Mouse (Mus musculus) ZHBTc4 (cell line): ENCODE data around the gene Ube4b.
"Not testable (repeated sequence)": the region's sequence is repeated elsewhere in the genome, so short reads cannot be mapped to it uniquely, and the experiment has no call there.

Experiments
- DNase-seq: peaks from one replicate; pipeline ENCODE4 v3.0.0-alpha.2; 2011; ENCODE audit warnings: low read depth, low spot score

Ube4b gene

DNA sequence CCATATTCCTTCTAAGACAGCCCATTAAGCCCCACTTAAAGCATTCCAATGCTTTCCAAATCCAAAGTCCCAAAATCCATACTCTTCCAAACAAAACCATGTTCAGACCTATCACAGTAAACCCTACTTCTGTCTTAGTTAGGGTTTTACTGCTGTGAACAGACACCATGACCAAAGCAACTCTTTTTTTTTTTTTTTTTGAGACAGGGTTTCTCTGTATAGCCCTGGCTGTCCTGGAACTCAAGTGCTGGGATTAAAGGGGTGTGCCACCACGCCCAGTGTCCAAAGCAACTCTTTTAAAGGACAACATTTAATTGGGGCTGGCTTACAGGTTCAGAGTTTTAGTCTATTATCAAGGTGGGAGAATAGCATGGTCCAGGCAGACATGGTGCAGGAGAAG, 5.3 kb upstream of the Ube4b start:
- not testable (repeated sequence) for DNase-seq

DNA sequence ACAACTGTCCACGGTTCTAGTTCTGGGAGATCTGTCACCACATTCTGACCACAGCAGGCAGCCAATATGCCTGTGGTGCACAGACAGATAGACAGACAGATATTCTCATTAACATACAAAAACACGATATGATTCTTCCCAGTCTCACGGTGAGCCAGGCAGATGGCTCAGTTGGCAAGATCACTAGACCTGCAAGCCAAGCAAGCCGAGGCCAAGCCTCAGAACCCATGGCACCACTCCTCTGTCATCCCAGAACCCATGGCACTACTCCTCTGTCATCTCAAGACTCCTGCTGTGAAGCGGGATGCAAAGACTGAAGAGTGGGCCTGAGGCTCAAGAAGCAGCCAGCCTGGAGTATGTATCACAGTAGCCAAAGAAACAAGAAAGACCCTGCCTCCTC, 3.0 kb upstream of the Ube4b start:
- no peak for DNase-seq

DNA sequence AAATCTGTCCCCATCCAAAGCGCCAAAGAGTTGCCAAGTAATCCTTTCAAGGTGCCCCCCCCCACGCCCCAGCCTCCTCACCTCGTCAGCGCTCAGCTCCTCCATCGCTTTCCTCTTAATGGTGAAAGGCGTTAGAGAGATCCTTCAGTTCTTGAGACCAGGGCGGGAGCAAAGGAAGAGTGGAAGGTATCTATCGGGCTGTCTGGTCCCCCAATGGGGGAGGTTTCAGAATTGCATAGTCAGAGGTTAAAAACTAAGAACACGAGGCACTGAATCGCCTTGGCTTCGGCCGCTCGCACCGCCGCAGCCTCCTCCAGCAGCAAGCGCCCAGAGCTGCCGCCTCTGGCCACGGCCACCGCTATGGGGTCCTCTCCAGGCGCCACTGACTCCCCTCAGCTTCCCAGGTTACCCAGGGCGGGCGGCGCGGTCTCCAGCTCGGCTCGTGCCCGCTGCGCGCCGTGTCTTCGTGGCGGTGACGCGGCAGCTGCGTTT, 702 bp downstream of the Ube4b start:
- DNase-seq = no peak

DNA sequence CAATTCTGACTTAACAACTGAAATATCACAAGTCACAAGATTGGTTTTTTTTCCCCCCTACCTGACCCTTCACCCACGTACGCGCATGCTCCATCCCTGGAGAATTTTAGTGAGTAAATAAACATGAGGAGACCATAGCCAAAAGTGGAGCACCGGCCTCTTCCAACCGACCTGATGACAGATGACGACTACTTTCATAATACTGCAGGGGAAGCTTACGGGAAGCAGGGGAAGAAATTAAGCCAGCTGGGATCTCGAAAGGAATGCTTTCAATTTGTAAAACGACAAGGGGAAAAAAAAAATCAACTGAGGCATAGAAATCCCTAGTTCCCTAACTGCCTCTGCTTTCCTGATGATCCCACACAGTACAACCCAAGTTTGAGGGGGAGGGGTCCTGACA, 1.8 kb downstream of the Ube4b start:
- DNase-seq = no peak

DNA sequence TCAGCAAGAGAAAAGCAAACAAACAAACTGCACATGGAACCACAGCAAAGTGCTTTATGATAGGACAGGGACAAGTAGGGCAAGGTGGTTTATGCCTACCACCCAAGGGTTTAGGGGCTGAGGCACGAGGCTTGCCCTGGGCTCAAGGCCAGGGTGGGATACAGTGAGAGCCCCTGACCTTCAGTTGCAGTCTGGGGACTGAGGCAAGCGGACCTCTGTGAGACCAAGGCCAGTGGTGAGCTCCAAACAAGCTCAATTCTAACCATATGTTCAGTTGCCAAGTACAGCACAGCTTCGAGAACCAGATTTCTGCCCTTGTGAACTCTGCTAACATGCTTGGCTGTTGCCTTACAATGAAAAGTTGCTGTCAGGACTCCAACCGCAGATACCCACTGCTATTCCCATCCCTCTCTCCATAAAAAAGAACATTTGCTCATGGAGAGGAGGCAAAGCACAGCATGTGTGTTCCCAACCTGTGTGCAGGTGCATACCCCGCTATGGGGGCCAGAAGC, 8.6 kb downstream of the Ube4b start:
- no peak for DNase-seq

DNA sequence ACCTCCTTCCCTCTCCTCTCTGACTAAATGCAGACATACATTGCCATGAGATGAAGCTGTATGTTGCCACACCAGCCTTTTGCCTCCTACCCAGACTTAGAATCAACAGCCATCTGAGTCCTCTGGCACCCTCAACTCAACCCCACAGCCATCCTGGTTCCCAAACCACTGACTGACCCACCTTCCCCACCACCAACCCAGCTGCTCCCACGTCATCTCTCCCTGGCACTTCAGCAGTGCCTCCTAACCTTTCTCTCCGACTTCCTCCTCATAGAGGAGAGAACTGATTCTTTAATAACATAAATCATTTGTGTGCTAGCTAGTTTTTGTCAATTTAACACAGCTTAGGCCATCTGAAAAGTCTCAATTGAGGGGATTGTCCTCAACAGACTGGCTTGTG, 9.6 kb downstream of the Ube4b start:
- no peak for DNase-seq

DNA sequence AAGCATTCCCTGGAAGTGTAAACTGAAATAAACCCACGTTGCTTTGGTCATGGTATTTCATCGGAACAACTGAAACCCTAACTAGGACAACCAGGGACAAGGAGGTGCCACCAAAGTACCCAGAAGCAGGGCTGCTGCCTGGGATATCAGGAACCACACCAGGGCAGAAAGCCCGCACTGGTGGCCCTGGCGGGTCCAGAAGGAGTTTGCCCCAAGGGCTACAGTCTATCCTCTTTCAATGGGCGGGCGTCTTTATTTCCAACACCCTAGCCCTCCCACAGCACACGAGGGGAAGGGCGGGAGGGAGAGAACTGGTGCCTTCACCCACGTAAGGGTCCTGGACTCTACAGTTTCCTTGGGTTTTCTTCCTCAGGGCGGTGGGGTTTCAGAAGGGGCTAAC, 10.1 kb downstream of the Ube4b start:
- DNase-seq = no peak

DNA sequence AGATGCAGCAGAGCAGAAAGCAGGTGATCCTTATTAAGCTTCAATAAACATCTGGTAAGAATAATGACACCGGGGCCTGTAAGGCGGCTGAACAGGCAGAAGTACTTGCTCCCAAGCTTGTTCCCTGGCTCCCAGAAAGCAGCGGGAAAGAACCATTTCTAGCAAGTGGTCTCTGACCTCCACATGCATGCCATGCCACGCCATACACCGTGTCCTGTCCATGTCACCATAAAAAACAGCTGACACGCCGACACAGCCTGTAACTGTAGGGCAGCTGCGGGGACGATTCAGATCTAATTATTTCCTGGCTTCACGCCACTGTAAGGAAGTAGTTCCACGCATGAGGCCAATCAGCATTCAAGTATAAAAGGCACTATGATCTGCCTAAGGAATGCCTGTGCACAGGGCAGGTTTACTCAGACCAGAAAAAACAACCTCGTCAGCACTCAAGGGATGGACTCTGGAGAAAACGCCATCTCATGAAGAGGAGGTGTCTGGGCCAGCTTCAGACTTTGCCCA, 10.8 kb downstream of the Ube4b start:
- no peak for DNase-seq

GRCm38 (mm10) chr4:149414259-149414658, 12.3 kb downstream of the Ube4b start:
- DNase-seq = no peak

- no peak for DNase-seq
Measured at GRCm38 (mm10) chr4:149409759-149410158, 16.8 kb downstream of the Ube4b start.

DNA sequence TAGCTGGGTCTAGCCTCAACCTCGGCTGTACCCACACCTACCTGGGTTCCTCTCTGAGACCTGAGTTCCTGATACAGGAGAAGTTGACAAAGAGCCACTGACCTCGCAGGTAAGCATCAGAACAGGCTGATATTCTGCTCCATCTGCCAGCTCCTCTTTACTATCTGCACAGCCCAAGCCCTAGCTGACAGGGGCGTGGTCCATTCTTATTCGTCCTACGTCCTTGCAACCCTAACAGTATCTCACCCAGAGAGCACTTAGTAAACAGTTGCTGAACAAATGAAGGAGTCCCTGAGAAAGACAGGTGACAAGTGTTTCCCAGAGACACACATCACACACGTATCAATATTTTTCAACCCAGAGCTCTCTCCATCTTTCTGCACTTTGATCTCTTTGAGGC, 18.2 kb downstream of the Ube4b start:
- no peak for DNase-seq

DNA sequence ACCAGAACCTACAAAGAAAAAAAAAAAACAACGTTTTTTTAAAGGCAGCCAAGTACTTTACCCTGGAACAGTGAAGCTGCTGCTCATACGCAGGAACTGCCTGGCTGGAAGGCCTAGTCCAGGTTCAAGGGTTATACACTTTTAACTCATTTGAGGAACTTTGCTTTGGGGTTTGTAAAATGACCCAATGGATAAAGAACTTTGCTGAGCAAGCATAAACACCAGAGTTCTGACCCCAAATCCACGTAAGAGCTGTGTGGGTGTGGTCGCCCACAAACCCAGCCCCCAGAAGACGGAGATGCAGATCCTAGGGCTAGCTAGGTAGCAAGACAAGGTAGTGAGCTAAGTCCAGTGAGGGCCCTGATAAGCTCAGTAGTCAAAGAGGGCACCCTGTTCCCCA, 19.1 kb downstream of the Ube4b start:
- no peak for DNase-seq

DNA sequence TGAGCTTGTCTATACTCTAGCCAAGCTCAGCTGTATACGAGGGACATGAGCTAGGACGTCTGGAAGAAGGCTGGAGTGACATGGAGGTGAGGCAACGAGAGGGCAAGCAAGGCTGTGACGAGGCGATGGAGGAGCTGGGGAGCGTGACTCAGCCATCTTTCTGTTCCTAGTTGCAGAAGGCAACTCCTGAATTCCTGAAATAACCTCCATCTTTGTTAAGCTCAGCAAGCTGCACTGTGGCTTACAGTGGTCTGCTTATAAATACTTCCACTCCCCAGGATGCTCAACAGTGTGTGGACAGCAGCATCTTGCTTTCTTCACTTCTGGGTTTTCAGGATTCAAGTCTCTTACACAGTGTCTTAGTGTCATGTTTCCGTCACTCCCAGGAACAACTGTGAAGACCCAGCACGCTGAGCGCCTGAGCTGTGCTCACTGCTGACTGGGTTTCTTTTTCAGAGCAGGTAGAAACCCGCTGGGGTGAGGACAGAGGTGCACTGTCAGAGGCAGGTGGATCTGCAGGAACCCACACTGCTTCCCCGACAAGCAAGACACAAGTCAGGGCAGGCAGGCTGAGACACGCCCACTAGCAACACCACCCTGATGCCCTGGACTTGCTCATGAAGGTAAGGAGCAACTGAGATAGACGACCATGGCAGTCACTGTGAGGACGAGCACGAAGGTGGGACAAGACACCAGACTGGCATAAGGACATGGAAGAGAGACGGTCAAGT, 20.7 kb downstream of the Ube4b start:
- DNase-seq = peak; percentile 62

- no peak for DNase-seq
Measured at GRCm38 (mm10) chr4:149404640-149405465, 21.7 kb downstream of the Ube4b start.

DNA sequence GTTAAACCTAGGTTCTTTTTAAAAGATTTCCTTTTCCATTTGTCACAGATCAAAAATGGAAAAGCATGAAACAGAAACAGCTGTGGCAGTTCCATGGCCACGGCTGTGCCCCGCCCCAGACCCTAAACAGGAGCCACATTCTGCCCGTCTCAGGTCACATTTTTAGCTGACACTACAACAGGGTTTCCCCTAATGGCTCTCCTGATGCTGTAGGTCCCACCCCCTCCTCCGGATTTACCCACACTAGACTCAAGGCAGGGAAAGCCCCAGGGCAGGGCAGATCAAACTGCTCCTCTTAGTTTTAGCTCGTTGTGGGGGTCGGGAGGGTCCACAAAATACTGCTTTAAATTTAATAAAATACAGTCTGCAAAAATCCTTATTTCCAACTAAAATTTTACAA, 23.5 kb downstream of the Ube4b start:
- no peak for DNase-seq

- no peak for DNase-seq
Measured at GRCm38 (mm10) chr4:149401591-149401982, 25.0 kb downstream of the Ube4b start.

DNA sequence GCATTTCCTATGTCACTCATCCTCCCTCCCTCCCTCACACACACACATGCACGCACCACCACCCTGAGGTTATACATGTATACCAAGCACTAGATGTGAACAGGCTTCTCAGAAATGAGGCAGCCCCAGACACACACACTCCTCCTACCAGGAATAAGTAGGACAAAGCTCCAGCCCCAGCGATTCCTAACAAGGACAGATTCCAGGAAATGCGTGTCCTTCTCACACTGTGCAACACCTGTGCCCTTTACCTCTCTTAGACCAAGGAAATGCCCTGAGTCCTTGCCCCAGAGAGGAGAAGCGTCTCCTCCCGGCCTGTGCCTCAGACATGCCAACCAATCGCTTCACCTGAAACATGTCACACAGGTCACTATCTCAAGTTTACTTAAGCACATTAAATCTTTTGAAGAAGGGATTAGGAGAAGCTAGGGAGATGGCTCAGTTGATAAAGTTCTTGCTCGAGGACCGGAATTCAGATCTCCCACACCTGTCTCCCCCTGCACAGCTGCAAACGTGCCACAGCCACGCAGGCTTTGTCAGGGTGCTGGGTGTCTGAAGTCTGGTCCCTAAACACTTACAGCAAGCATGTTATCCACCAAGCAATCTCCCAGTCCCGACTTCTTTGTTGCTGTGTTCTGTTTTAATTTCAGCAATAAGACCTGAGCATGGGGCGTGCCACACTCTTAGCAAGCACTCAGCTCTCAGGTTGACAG, 25.5 kb downstream of the Ube4b start:
- DNase-seq = no peak

DNA sequence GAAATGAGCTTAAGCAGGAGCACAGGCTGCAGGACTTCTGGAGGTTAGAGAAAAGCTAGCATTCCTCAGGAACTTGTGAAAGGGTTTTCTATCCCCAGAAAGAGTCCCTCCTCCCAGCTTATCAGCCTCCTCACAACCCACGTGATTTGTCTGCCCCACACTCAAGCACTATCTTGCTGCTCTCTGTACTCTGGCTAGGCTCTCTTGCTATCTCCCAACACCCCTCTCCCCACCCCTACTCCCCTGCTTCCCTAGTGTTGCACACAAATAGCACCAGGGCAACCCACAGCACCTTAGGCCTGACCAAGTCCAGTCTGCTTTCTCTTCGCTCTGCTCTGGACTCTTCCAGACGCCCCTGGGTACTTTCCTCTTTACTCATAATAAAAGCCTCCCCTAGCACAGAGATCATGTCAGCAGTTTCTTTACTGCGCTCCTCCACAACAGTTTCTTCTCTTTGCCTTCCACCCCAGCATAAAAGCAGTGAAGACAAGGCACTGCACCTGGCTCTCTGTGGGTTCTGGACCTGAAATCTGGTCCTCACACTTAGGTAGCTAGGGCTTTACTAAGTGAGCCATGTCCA, 27.1 kb downstream of the Ube4b start:
- no peak for DNase-seq

DNA sequence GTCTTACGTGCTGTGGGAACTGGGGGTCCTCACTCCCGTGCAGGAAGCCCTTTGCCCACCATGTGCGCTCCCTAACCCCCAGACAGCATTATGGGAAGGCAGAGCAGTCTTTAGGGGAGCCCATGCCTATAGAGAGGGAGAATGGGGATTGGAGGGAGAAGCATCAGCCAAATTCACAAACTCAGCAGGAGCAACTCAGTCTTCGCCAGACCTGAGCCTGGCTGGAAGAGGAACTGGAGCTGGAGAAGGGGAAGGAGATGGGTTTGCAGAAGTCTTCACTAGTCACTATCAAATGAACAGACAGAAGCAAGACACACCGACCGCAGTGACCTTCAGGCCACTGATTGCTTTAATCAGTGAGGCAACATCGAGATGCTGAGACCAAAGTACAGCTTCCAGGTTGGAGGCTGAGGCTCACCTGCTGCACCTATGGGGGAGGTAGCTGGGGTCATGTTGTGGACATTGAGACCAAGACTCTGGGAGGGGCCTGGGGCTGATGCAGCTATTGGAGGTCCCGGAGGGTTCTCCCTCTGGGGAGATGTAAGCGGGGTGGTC, 28.3 kb downstream of the Ube4b start:
- DNase-seq = no peak

DNA sequence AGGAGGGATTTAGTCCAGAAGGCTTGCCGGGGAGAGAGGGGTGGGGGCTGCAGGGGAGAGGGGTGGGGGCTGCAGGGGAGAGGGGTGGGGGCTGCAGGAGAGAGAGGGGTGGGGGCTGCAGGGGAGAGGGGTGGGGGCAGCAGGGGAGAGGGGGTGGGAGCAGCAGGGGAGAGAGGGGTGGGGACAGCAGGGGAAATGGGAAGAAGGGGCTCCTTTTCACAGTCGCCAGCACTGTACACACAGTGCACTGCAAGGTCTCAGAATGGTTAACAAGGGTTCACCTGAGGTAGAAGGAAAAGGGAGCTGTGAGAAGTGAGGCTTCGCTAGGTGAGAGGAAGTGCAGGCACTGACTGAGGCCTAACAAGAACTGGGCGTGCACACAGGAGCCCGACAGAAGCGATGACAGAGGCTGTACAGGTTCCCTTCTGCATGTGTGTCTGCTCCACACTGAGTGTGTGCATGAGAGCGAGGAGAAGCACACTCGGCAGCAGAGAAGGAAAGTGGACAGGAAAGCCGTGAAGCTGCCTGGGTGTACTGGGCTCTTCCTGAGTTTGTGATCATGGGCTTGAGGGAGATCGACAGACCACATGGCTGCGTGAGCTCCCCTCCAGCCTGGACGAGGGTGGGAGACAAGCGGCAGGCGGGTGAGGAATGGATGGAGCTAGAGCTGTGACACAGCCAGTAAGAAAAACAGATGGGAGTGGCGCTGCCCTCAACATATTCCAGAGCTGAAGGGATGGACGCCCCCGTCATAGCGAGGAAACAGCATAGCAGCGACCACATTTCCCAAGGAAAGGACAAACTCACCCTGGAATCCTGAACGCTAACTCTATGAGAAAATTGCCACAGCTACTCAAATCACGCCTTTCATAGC, 29.9 kb downstream of the Ube4b start:
- DNase-seq = peak; percentile 53
